Mouse (Mus musculus) hindbrain, postnatal 0 days (tissue): ENCODE results near the gene Tagap. TPM values are rescaled to one million over a fixed set of nuclear protein-coding genes. Genes with fewer than 3 reads are reported as not detected.

ENCODE experiments used
- ATAC-seq: fragments of 200-750 bp; cut with Nextera tagmentation; 2 replicates; pipeline ENCODE4 v1.8.0; 2017; ENCODE audit warnings: mild to moderate bottlenecking, moderate TSS enrichment, moderate library complexity
- DNase-seq: peaks from one replicate; pipeline ENCODE4 v3.0.0-alpha.2; 2015; ENCODE audit warnings: low spot score
- H3K27ac ChIP-seq: fragments of 300-500 bp; sonication (generic); 2 replicates; pipeline ENCODE4 v1.5.1; 2014; ENCODE audit warnings: mild to moderate bottlenecking
- H3K27me3 ChIP-seq: fragments of 300-500 bp; sonication (generic); 2 replicates; pipeline ENCODE4 v1.6.1; 2014; ENCODE audit warnings: low read length, mixed read lengths; ENCODE audit not compliant: insufficient read depth
- H3K36me3 ChIP-seq: fragments of 300-500 bp; sonication (generic); 2 replicates; pipeline ENCODE4 v1.6.1; 2014; ENCODE audit warnings: low read length, mixed read lengths; ENCODE audit not compliant: insufficient read depth
- H3K4me1 ChIP-seq: fragments of 300-500 bp; sonication (generic); 2 replicates; pipeline ENCODE4 v1.6.1; 2014; ENCODE audit warnings: antibody characterized with exemption, low read length, mixed read lengths; ENCODE audit not compliant: insufficient read depth
- H3K4me2 ChIP-seq: fragments of 300-500 bp; sonication (generic); 2 replicates; pipeline ENCODE4 v1.6.1; 2014; ENCODE audit warnings: low read depth, mild to moderate bottlenecking, low read length, moderate library complexity, mixed read lengths
- H3K4me3 ChIP-seq: fragments of 300-500 bp; sonication (generic); 2 replicates; pipeline ENCODE4 v1.5.1; 2014; ENCODE audit warnings: low read length
- H3K9ac ChIP-seq: fragments of 300-500 bp; sonication (generic); replicated peaks from 2 replicates; pipeline ENCODE4 v1.6.1; 2014; ENCODE audit warnings: mild to moderate bottlenecking, low read length, moderate library complexity, mixed read lengths
- H3K9me3 ChIP-seq: fragments of 300-500 bp; sonication (generic); 2 replicates; pipeline ENCODE4 v1.6.1; 2016; ENCODE audit warnings: low read length, mixed read lengths
- CTCF ChIP-seq: IDR thresholded peaks from 2 replicates; pipeline ENCODE4 v1.5.1; 2016; ENCODE audit warnings: antibody characterized with exemption, control low read depth, low read depth
- WGBS: fragments of 180-500 bp; shearing (Covaris S2); extraction: QIAGEN DNeasy Blood & Tissue Kit; methylation state at CpG from one replicate; pipeline ENCODE4 v1.1.7; 2014; 5-methylcytosine and 5-hydroxymethylcytosine counted together
- polyA plus RNA-seq: library from polyadenylated mRNA; unstranded; fragments of >200 nt; fragmentation: Nextera tagmentation; extraction: Ambion mirVana; gene quantifications from 2 replicates; pipeline ENCODE4 v1.2.1, GENCODE M21; 2015
- total RNA-seq: library from RNA; depleted of rRNA; stranded (reverse); fragments of >200 nt; gene quantifications from 2 replicates; pipeline ENCODE4 v1.2.3, GENCODE M21; 2014

The Tagap gene
- total and polyA plus RNA-seq, 2 experiments from 2014 or later: 0.33 to 1.4 TPM

DNA sequence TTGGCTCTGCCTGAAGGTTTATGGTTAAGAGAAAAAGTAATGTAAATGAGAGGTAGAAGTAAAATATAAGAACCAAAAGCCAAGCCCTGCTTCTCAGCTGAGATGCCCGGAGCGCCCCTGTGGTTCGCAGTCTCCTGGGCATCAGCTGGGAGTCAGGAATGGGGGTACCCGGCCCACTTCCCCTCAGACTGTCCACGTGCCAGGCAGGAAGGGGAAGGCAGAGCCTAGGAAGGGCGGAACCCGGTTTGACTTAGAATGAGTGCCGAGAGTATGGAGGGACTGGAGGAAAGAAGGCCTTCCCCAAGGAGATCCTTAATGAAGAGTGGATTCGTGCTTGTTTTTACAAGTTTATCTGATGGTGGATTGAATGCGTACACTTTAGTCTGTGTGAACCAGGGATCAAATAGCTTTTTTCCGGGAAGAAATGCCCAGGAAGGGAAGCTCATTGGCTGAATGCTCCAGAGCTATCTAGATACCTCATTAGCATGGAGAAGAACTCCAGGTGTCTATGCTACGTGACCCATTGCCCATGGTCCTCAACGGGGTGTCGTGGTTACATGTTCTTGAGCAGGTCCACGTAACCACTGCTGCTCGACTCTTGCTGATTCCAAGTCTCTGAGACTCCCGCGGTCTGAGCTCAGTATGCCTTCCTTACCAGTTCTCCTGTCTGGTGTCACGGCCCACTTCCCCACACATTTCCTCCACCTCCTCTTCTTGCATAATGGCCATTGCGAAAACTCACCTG, 38.6 kb upstream of the Tagap start:
- Histone ChIP-seq H3K36me3 (no peaks in the 10 kb centered on the region), H3K4me1 (no peaks in the 10 kb centered on the region), H3K9me3 (no peaks in the 10 kb centered on the region), H3K4me2 (no peak overlapping the region), H3K9ac (no peak overlapping the region), H3K27ac (no peak overlapping the region), H3K27me3 (no peaks in the 10 kb centered on the region), H3K4me3 (no peak overlapping the region)
- TF ChIP-seq CTCF: no peak
- 89% methylated on average over 20 of the region's 20 CpGs for WGBS
- DNase-seq (no peak), ATAC-seq (no peak)

DNA sequence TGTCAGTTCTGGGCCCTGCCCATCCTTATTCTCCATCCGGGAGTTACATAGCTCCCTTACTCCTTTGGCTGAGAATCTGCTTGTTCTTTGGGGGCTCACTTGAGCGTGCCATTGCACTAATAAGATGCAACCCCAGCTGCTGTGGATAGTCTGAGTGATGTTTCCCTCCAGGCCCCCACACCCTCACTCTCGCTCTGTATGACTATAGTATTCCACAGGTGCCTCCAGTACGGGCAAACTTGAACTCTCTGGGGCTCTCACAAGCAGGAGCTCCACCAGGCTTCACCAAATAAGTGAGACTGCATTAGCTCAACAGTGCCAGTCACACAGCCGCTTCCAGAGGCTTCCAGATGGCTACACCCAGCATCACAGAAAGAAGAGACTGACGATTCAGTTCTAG, 37.5 kb upstream of the Tagap start:
- no peaks in the 10 kb centered on the region for H3K4me1 ChIP-seq
- no peak overlapping the region for H3K4me2 ChIP-seq
- H3K9ac ChIP-seq: no peak overlapping the region
- H3K9me3 ChIP-seq: no peaks in the 10 kb centered on the region
- no peak overlapping the region for H3K4me3 ChIP-seq
- no peak overlapping the region for H3K27ac ChIP-seq
- 91% methylated on average over 6 of the region's 6 CpGs for WGBS
- H3K27me3 ChIP-seq: no peaks in the 10 kb centered on the region
- no peak for TF ChIP-seq CTCF
- DNase-seq (no peak), ATAC-seq (no peak)
- no peaks in the 10 kb centered on the region for H3K36me3 ChIP-seq

DNA sequence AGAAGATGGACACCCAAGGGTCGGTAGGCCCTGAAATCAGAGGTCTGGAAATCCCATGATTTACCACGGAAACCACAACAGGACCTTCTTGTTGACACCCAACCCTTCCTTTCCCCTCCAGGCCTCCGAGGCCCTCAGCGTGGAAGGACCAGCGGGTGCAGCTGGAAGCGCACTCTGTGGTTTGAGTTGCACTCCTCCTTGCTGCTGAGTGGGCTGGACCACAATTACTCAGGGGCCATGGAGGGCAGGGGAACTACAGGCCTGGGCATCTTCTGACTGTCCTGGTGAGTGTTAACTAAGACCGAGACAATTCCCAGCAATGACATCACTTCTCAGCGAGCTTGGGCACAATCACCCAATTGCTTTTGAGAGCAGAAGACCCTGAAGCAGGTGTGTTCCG, 36.8 kb upstream of the Tagap start:
- DNase-seq (no peak), ATAC-seq (no peak)
- no peaks in the 10 kb centered on the region for H3K36me3 ChIP-seq
- TF ChIP-seq CTCF: no peak
- no peak overlapping the region for H3K27ac ChIP-seq
- WGBS: 86% methylated on average over 9 of the region's 9 CpGs
- no peaks in the 10 kb centered on the region for H3K4me1 ChIP-seq
- no peaks in the 10 kb centered on the region for H3K9me3 ChIP-seq
- H3K4me3 ChIP-seq: no peak overlapping the region
- no peak overlapping the region for H3K4me2 ChIP-seq
- no peaks in the 10 kb centered on the region for H3K27me3 ChIP-seq
- H3K9ac ChIP-seq: no peak overlapping the region

DNA sequence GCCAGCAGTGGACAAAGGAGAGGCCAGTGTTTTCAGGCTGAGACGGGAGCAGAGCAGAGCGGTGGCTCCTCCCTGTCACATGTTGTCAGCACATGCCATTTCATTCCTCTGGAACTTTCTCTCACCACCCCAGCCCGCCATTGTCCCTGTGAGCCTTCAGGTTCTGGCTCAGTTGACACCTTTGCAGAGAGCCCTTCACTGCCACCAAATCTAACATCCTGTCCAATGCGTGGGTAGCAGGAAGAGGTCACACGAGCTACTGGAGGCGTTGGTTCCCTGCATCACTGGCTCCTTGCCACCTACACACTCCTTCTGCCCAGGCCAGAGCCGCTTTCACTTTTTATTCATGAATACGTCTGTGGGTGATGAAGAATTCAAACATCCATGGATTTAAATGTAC, 33.1 kb upstream of the Tagap start:
- no peak overlapping the region for H3K27ac ChIP-seq
- H3K4me1 ChIP-seq: no peaks in the 10 kb centered on the region
- H3K27me3 ChIP-seq: no peaks in the 10 kb centered on the region
- no peak overlapping the region for H3K4me3 ChIP-seq
- no peak overlapping the region for H3K9ac ChIP-seq
- no peaks in the 10 kb centered on the region for H3K9me3 ChIP-seq
- ATAC-seq (no peak), DNase-seq (no peak)
- no peak overlapping the region for H3K4me2 ChIP-seq
- no peaks in the 10 kb centered on the region for H3K36me3 ChIP-seq
- WGBS: 76% methylated on average over 8 of the region's 8 CpGs
- TF ChIP-seq CTCF: no peak

DNA sequence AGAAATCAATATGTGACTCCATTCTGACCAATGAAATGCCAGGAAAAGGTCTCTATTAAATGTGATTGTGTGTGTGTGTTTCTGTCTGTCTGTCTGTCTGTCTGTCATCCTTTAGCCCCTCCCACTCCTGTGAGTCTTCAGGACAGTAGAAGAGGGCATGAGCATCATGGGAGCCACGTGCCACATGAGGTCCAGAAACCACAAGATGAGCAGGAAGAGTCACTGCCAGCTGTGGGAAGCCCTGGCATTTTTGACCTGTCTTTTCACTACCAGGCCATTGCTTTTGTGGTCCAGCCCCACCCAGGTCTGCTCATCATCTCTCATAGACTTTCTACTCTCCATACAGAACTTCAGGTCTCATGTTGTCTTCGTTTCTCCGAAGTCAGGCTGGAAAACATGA, 31.7 kb upstream of the Tagap start:
- H3K4me3 ChIP-seq: no peak overlapping the region
- H3K4me2 ChIP-seq: no peak overlapping the region
- no peak overlapping the region for H3K27ac ChIP-seq
- no peak for ATAC-seq
- no peaks in the 10 kb centered on the region for H3K9me3 ChIP-seq
- no peak for TF ChIP-seq CTCF
- DNase-seq: no peak
- H3K4me1 ChIP-seq: no peaks in the 10 kb centered on the region
- no peak overlapping the region for H3K9ac ChIP-seq
- no peaks in the 10 kb centered on the region for H3K27me3 ChIP-seq
- WGBS: 90% methylated on average over 3 of the region's 3 CpGs
- no peaks in the 10 kb centered on the region for H3K36me3 ChIP-seq

DNA sequence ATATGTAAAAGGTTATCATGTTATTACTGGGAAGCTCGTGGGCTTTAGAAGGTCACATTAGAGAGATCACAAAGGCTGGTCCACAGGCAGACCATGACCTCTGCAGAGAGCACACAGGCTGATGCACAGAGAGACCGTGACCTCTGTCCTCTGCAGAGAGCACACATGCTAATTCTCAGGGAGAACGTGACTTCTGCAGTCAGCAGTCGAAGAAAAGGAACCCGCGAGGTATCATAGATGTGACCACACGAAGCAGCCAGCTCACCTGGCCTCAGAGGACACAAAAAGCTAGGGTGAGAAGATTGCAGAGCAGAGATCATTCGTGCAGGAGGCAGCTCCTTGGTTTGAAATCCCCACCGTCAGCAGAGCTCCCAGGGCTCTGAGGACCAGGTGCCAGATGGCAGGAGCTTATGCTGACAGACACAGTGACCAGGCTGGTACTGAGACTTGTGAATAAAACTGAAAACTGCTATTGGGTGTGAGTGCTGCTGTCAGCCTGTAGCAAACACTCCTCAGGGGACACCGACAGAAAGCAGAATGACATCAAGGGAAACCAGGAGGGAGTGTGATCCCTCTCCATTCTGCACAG, 29.7 kb upstream of the Tagap start:
- Histone ChIP-seq H3K9me3 (no peaks in the 10 kb centered on the region), H3K27ac (no peak overlapping the region), H3K9ac (no peak overlapping the region), H3K4me2 (no peak overlapping the region), H3K4me1 (no peaks in the 10 kb centered on the region), H3K36me3 (no peaks in the 10 kb centered on the region), H3K27me3 (no peaks in the 10 kb centered on the region), H3K4me3 (no peak overlapping the region)
- no peak for ATAC-seq
- DNase-seq: no peak
- 55% methylated on average over 10 of the region's 10 CpGs for WGBS
- TF ChIP-seq CTCF: no peak

DNA sequence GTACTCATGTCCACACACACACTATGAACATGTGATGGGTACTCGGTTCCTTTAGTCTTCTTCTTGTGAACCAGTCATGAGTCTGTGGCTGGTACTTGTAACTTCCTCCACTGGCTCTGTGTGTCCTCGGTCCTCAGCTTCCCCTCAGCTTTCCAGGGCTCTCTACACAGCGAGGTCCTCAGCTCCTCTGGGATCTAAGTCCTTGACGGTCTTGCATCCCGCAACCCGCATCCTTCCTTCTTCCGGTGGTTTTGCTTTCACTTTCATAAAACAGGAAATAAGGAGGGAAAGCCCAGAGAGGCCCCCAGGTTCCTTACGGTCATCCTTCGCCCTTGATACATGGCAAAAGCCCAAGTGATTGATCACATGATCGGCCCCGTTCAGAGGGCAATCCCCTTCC, 28.7 kb upstream of the Tagap start:
- no peak for TF ChIP-seq CTCF
- H3K27ac ChIP-seq: no peak overlapping the region
- no peak overlapping the region for H3K4me3 ChIP-seq
- no peak for DNase-seq
- no peak overlapping the region for H3K9ac ChIP-seq
- no peaks in the 10 kb centered on the region for H3K9me3 ChIP-seq
- no peaks in the 10 kb centered on the region for H3K36me3 ChIP-seq
- no peak overlapping the region for H3K4me2 ChIP-seq
- H3K27me3 ChIP-seq: no peaks in the 10 kb centered on the region
- no peaks in the 10 kb centered on the region for H3K4me1 ChIP-seq
- 83% methylated on average over 11 of the region's 11 CpGs for WGBS
- no peak for ATAC-seq
